Mouse (Mus musculus): Measurements from ENCODE around the gene Slc9a9. TPM values are rescaled to one million over a fixed set of nuclear protein-coding genes. Genes with fewer than 3 reads are reported as not detected.
A peak's percentile ranks its signal among the peaks of the same experiment; 100 is the strongest.

The Slc9a9 gene
- polyA plus RNA-seq, 1 experiment from 2014 or later = 4.4 TPM

- Histone ChIP-seq H3K9ac (ENCODE audit: low read depth, low read length) (no peak overlapping the region), H3K27ac (ENCODE audit: low read depth, low read length) (no peak overlapping the region), H3K4me2 (replicated peaks; ENCODE audit: low read depth, low read length) (no peak overlapping the region), H3K4me3 (ENCODE audit: low read length) (no peak overlapping the region), H3K36me3 (ENCODE audit: control insufficient read depth, insufficient read depth, low read length) (no peaks in the 10 kb centered on the region), H3K27me3 (ENCODE audit: control insufficient read depth, insufficient read depth, low read length) (no peaks in the 10 kb centered on the region), H3K4me1 (ENCODE audit: control insufficient read depth, insufficient read depth, low read length) (no peaks in the 10 kb centered on the region), H3K9me3 (ENCODE audit: control insufficient read depth, low read length) (no peaks in the 10 kb centered on the region)
- WGBS = 84% methylated on average over 13 of the region's 13 CpGs
- no peak for ATAC-seq (ENCODE audit: low FRiP score, low TSS enrichment)
Measured at GRCm38 (mm10) chr9:95168487-95169008, 498.8 kb downstream of the Slc9a9 start.

GRCm38 (mm10) chr9:95178170-95178569 lies 508.5 kb downstream of the Slc9a9 start:
- H3K4me3 ChIP-seq (ENCODE audit: low read length) = no peak overlapping the region
- no peaks in the 10 kb centered on the region for H3K9me3 ChIP-seq (ENCODE audit: control insufficient read depth, low read length)
- no peak overlapping the region for H3K27ac ChIP-seq (ENCODE audit: low read depth, low read length)
- H3K36me3 ChIP-seq (ENCODE audit: control insufficient read depth, insufficient read depth, low read length) = no peaks in the 10 kb centered on the region
- H3K4me1 ChIP-seq (ENCODE audit: control insufficient read depth, insufficient read depth, low read length) = peaks cover 10% of the 10 kb centered on the region; the same call in 1 of the 2 replicates
- 90% methylated on average over 3 of the region's 3 CpGs for WGBS
- H3K27me3 ChIP-seq (ENCODE audit: control insufficient read depth, insufficient read depth, low read length) = no peaks in the 10 kb centered on the region
- no peak overlapping the region for H3K9ac ChIP-seq (ENCODE audit: low read depth, low read length)
- no peak for ATAC-seq (ENCODE audit: low FRiP score, low TSS enrichment)
- H3K4me2 ChIP-seq (replicated peaks; ENCODE audit: low read depth, low read length) = no peak overlapping the region

GRCm38 (mm10) chr9:95180005-95180404 lies 510.3 kb downstream of the Slc9a9 start:
- Histone ChIP-seq H3K4me2 (replicated peaks; ENCODE audit: low read depth, low read length) (no peak overlapping the region), H3K9ac (ENCODE audit: low read depth, low read length) (no peak overlapping the region), H3K4me3 (ENCODE audit: low read length) (no peak overlapping the region), H3K27ac (ENCODE audit: low read depth, low read length) (no peak overlapping the region), H3K9me3 (ENCODE audit: control insufficient read depth, low read length) (no peaks in the 10 kb centered on the region), H3K36me3 (ENCODE audit: control insufficient read depth, insufficient read depth, low read length) (no peaks in the 10 kb centered on the region), H3K4me1 (ENCODE audit: control insufficient read depth, insufficient read depth, low read length) (peaks cover 10% of the 10 kb centered on the region; the same call in 1 of the 2 replicates), H3K27me3 (ENCODE audit: control insufficient read depth, insufficient read depth, low read length) (no peaks in the 10 kb centered on the region)
- ATAC-seq (ENCODE audit: low FRiP score, low TSS enrichment) = no peak
- WGBS = 68% methylated on average over 2 of the region's 2 CpGs

- Histone ChIP-seq H3K27me3 (ENCODE audit: control insufficient read depth, insufficient read depth, low read length) (no peaks in the 10 kb centered on the region), H3K9ac (ENCODE audit: low read depth, low read length) (no peak overlapping the region), H3K36me3 (ENCODE audit: control insufficient read depth, insufficient read depth, low read length) (no peaks in the 10 kb centered on the region), H3K4me3 (ENCODE audit: low read length) (no peak overlapping the region), H3K9me3 (ENCODE audit: control insufficient read depth, low read length) (no peaks in the 10 kb centered on the region), H3K4me2 (replicated peaks; ENCODE audit: low read depth, low read length) (no peak overlapping the region), H3K27ac (ENCODE audit: low read depth, low read length) (no peak overlapping the region), H3K4me1 (ENCODE audit: control insufficient read depth, insufficient read depth, low read length) (peaks cover 10% of the 10 kb centered on the region; the same call in 1 of the 2 replicates)
- 83% methylated on average over 4 of the region's 4 CpGs for WGBS
- ATAC-seq (ENCODE audit: low FRiP score, low TSS enrichment) = no peak
Measured at GRCm38 (mm10) chr9:95180569-95180968, 510.9 kb downstream of the Slc9a9 start.

- peak; percentile 53; the same call in 1 of the 2 replicates for ATAC-seq (ENCODE audit: low FRiP score, low TSS enrichment)
- Histone ChIP-seq H3K27ac (ENCODE audit: low read depth, low read length) (no peak overlapping the region; the same call in 1 of the 2 replicates), H3K4me1 (ENCODE audit: control insufficient read depth, insufficient read depth, low read length) (peaks cover 12% of the 10 kb centered on the region; the same call in 1 of the 2 replicates), H3K9me3 (ENCODE audit: control insufficient read depth, low read length) (no peaks in the 10 kb centered on the region), H3K4me3 (ENCODE audit: low read length) (no peak overlapping the region), H3K4me2 (replicated peaks; ENCODE audit: low read depth, low read length) (no peak overlapping the region), H3K36me3 (ENCODE audit: control insufficient read depth, insufficient read depth, low read length) (no peaks in the 10 kb centered on the region), H3K9ac (ENCODE audit: low read depth, low read length) (no peak overlapping the region), H3K27me3 (ENCODE audit: control insufficient read depth, insufficient read depth, low read length) (no peaks in the 10 kb centered on the region)
- WGBS = 58% methylated on average over 13 of the region's 13 CpGs
Measured at GRCm38 (mm10) chr9:95181241-95182043, 511.7 kb downstream of the Slc9a9 start.

- Histone ChIP-seq H3K4me1 (ENCODE audit: control insufficient read depth, insufficient read depth, low read length) (peaks cover 16% of the 10 kb centered on the region), H3K9ac (ENCODE audit: low read depth, low read length) (no peak overlapping the region), H3K9me3 (ENCODE audit: control insufficient read depth, low read length) (no peaks in the 10 kb centered on the region), H3K27me3 (ENCODE audit: control insufficient read depth, insufficient read depth, low read length) (no peaks in the 10 kb centered on the region), H3K27ac (ENCODE audit: low read depth, low read length) (no peak overlapping the region), H3K36me3 (ENCODE audit: control insufficient read depth, insufficient read depth, low read length) (no peaks in the 10 kb centered on the region), H3K4me3 (ENCODE audit: low read length) (no peak overlapping the region), H3K4me2 (replicated peaks; ENCODE audit: low read depth, low read length) (no peak overlapping the region)
- 92% methylated on average over 7 of the region's 7 CpGs for WGBS
- no peak for ATAC-seq (ENCODE audit: low FRiP score, low TSS enrichment)
Measured at GRCm38 (mm10) chr9:95182272-95182671, 512.6 kb downstream of the Slc9a9 start.

GRCm38 (mm10) chr9:95184453-95184852 lies 514.7 kb downstream of the Slc9a9 start:
- Histone ChIP-seq H3K4me1 (ENCODE audit: control insufficient read depth, insufficient read depth, low read length) (peaks cover 18% of the 10 kb centered on the region), H3K9ac (ENCODE audit: low read depth, low read length) (no peak overlapping the region), H3K9me3 (ENCODE audit: control insufficient read depth, low read length) (no peaks in the 10 kb centered on the region), H3K27ac (ENCODE audit: low read depth, low read length) (no peak overlapping the region), H3K36me3 (ENCODE audit: control insufficient read depth, insufficient read depth, low read length) (no peaks in the 10 kb centered on the region), H3K27me3 (ENCODE audit: control insufficient read depth, insufficient read depth, low read length) (no peaks in the 10 kb centered on the region), H3K4me2 (replicated peaks; ENCODE audit: low read depth, low read length) (no peak overlapping the region), H3K4me3 (ENCODE audit: low read length) (no peak overlapping the region)
- WGBS = 61% methylated on average over 5 of the region's 5 CpGs
- no peak for ATAC-seq (ENCODE audit: low FRiP score, low TSS enrichment)

- peak overlapping the region; percentile 4; the same call in 1 of the 2 replicates for H3K27ac ChIP-seq (ENCODE audit: low read depth, low read length)
Measured at GRCm38 (mm10) chr9:95185840-95186239, 516.1 kb downstream of the Slc9a9 start.

More at GRCm38 (mm10) chr9:95185840-95186239, 516.1 kb downstream of the Slc9a9 start:
- Histone ChIP-seq H3K27me3 (ENCODE audit: control insufficient read depth, insufficient read depth, low read length) (no peaks in the 10 kb centered on the region), H3K9ac (ENCODE audit: low read depth, low read length) (no peak overlapping the region), H3K36me3 (ENCODE audit: control insufficient read depth, insufficient read depth, low read length) (no peaks in the 10 kb centered on the region), H3K4me3 (ENCODE audit: low read length) (no peak overlapping the region), H3K4me1 (ENCODE audit: control insufficient read depth, insufficient read depth, low read length) (peaks cover 18% of the 10 kb centered on the region), H3K4me2 (replicated peaks; ENCODE audit: low read depth, low read length) (no peak overlapping the region), H3K9me3 (ENCODE audit: control insufficient read depth, low read length) (no peaks in the 10 kb centered on the region)
- ATAC-seq (ENCODE audit: low FRiP score, low TSS enrichment) = no peak
- WGBS = 76% methylated on average over 3 of the region's 3 CpGs

Measured in kidney, embryonic 14.5 days (tissue).